ENCODE assay signal across 8 mouse cellular contexts in genomic region chr8:22410688-22411281, GRCm38 (mm10). TPM values are rescaled to one million over a fixed set of nuclear protein-coding genes. Genes with fewer than 3 reads are reported as not detected.
DNase-seq lines count a peak whose midpoint lies in the region; ATAC-seq lines count a peak whose summit lies in the region.

No protein-coding gene starts in this region.

- peaks cover 6% of the 10 kb centered on the region for H3K4me1 ChIP-seq in neural tube, embryonic 11.5 days (ENCODE audit: control insufficient read depth, insufficient read depth, low read length)
- peaks cover 28% of the 10 kb centered on the region for H3K4me1 ChIP-seq in liver, embryonic 12.5 days
- 0 out of 2 replicates have a peak, but pooled peaks cover 6% of the 10 kb centered on the region for H3K4me1 ChIP-seq in stomach, embryonic 15.5 days

- H3K9ac ChIP-seq in neural tube, embryonic 11.5 days (ENCODE audit: low read length) = peak overlapping the region; percentile 94
- peak overlapping the region; percentile 89 for H3K9ac ChIP-seq in liver, embryonic 12.5 days
- 0 out of 2 replicates have a peak overlapping the region, but pooled peaks have one; percentile 48 for H3K9ac ChIP-seq in stomach, embryonic 15.5 days

- H3K36me3 ChIP-seq in neural tube, embryonic 11.5 days (ENCODE audit: control insufficient read depth, insufficient read depth, low read length) = peaks cover 3% of the 10 kb centered on the region; the same call in 1 of the 2 replicates
- peaks cover 10% of the 10 kb centered on the region for H3K36me3 ChIP-seq in liver, embryonic 12.5 days
- H3K36me3 ChIP-seq in stomach, embryonic 15.5 days = 0 out of 2 replicates have a peak, but pooled peaks cover 3% of the 10 kb centered on the region

- H3K27ac ChIP-seq in neural tube, embryonic 11.5 days (ENCODE audit: low read depth, low read length) = no peak overlapping the region
- H3K27ac ChIP-seq in liver, embryonic 12.5 days = peak overlapping the region; percentile 76; the same call in 1 of the 2 replicates
- H3K27ac ChIP-seq in stomach, embryonic 15.5 days = peak overlapping the region; percentile 55; the same call in 1 of the 2 replicates

- no peaks in the 10 kb centered on the region for H3K27me3 ChIP-seq in neural tube, embryonic 11.5 days (ENCODE audit: control insufficient read depth, insufficient read depth, low read length)
- no peaks in the 10 kb centered on the region for H3K27me3 ChIP-seq in liver, embryonic 12.5 days (replicated peaks)
- H3K27me3 ChIP-seq in stomach, embryonic 15.5 days (replicated peaks) = no peaks in the 10 kb centered on the region

- peak overlapping the region; percentile 76 for H3K4me2 ChIP-seq in neural tube, embryonic 11.5 days (ENCODE audit: low read depth)
- H3K4me2 ChIP-seq in liver, embryonic 12.5 days = peak overlapping the region; percentile 82
- peak overlapping the region; percentile 67 for H3K4me2 ChIP-seq in stomach, embryonic 15.5 days

- no peaks in the 10 kb centered on the region for H3K9me3 ChIP-seq in neural tube, embryonic 11.5 days (ENCODE audit: control insufficient read depth, low read length)
- H3K9me3 ChIP-seq in liver, embryonic 12.5 days (replicated peaks) = no peaks in the 10 kb centered on the region
- no peaks in the 10 kb centered on the region for H3K9me3 ChIP-seq in stomach, embryonic 15.5 days

- ATAC-seq in neural tube, embryonic 11.5 days (ENCODE audit: insufficient read depth, low FRiP score, low TSS enrichment) = no peak; the same call in 1 of the 2 replicates
- ATAC-seq in erythroid progenitor cell, adult 5-6 weeks (replicated peaks; ENCODE audit: low FRiP score, poor library complexity, severe bottlenecking) = peak; percentile 72
- peak; percentile 70 for ATAC-seq in liver, embryonic 12.5 days
- no peak for ATAC-seq in stomach, embryonic 15.5 days (ENCODE audit: insufficient read depth, low FRiP score, low read depth)

- WGBS in neural tube, embryonic 11.5 days = 17% methylated on average over 16 of the region's 16 CpGs
- 14% methylated on average over 16 of the region's 16 CpGs for WGBS in liver, embryonic 12.5 days (ENCODE audit: insufficient replicate concordance)
- WGBS in stomach, embryonic 15.5 days = 16% methylated on average over 16 of the region's 16 CpGs

- peak overlapping the region; percentile 81 for H3K4me3 ChIP-seq in neural tube, embryonic 11.5 days (ENCODE audit: low read depth, low read length)
- peak overlapping the region; percentile 93 for H3K4me3 ChIP-seq in liver, embryonic 12.5 days
- peak overlapping the region; percentile 75 for H3K4me3 ChIP-seq in stomach, embryonic 15.5 days (replicated peaks)

- DNase-seq in neural tube, embryonic 11.5 days (ENCODE audit: low spot score) = no peak
- DNase-seq in neural tube, embryonic 10.5 days (ENCODE audit: extremely low spot score, low spot score) = no peak
- DNase-seq in embryo, embryonic 9.5 days (ENCODE audit: extremely low spot score) = no peak
- DNase-seq in kidney, postnatal 10 days = no peak
- no peak for DNase-seq in gastrocnemius, postnatal 4 days (ENCODE audit: low spot score in 2 of 2)

RNA-seq across cellular contexts. Expression of gene Mrps31, which starts 0.4 kb away (rescaled TPM):
- polyA plus RNA-seq in neural tube, embryonic 11.5 days (2014; fragmentation: Nextera tagmentation; extraction: Ambion mirVana) = 39.4 and 45.0 TPM in 2 replicates
- 7.6 and 10.1 TPM in 2 replicates for total RNA-seq in erythroid progenitor cell, adult 5-6 weeks (2015; ENCODE audit: low replicate concordance)
- 8.5 and 11.0 TPM in 2 replicates for total RNA-seq in erythroid progenitor cell, adult 5-6 weeks (2017; ENCODE audit: low replicate concordance)
- 33.7 and 35.1 TPM in 2 replicates for polyA plus RNA-seq in liver, embryonic 12.5 days (2016; fragmentation: Nextera tagmentation; extraction: Ambion mirVana)
- polyA plus RNA-seq in stomach, embryonic 15.5 days (2015; fragmentation: Nextera tagmentation; extraction: Ambion mirVana) = 50.2 and 55.7 TPM in 2 replicates
- total RNA-seq in gastrocnemius, postnatal 4 days (2021) = 10 to 100 TPM; 33.6 to 37.0 TPM

RNA-seq across cellular contexts. Expression of gene Slc25a15, which starts 12.4 kb away (rescaled TPM):
- 15.4 and 16.8 TPM in 2 replicates for polyA plus RNA-seq in neural tube, embryonic 11.5 days (2014; fragmentation: Nextera tagmentation; extraction: Ambion mirVana)
- total RNA-seq in erythroid progenitor cell, adult 5-6 weeks (2015; ENCODE audit: low replicate concordance) = 1.1 and 2.1 TPM in 2 replicates
- total RNA-seq in erythroid progenitor cell, adult 5-6 weeks (2017; ENCODE audit: low replicate concordance) = 0.38 and 1.9 TPM in 2 replicates
- polyA plus RNA-seq in liver, embryonic 12.5 days (2016; fragmentation: Nextera tagmentation; extraction: Ambion mirVana) = 27.4 and 29.2 TPM in 2 replicates
- 34.2 and 40.7 TPM in 2 replicates for polyA plus RNA-seq in stomach, embryonic 15.5 days (2015; fragmentation: Nextera tagmentation; extraction: Ambion mirVana)
- total RNA-seq in gastrocnemius, postnatal 4 days (2021) = 10 to 100 TPM; 13.7 to 15.8 TPM

Comparison
In these comparisons a context has a peak if more than half of its experiments do, and no peak if none do; other contexts are left out.
1. ATAC-seq: peak in erythroid progenitor cell, adult 5-6 weeks (single experiment) and liver, embryonic 12.5 days (single experiment); none in neural tube, embryonic 11.5 days (single experiment) and stomach, embryonic 15.5 days (single experiment).
2. Peak in every context shown above with its lines, with median percentiles within 50 percentile points of each other: H3K4me2 ChIP-seq, H3K4me3 ChIP-seq and H3K9ac ChIP-seq.